Mouse (Mus musculus) spleen, adult 18-20 months (tissue): ENCODE results near the gene Inpp4a.

Experiments
- DNase-seq, 2 experiments: peaks; one replicate each; pipeline ENCODE4 v3.0.0; 2022; ENCODE audit warnings: mixed read lengths in 2 of 2

The Inpp4a gene

DNA sequence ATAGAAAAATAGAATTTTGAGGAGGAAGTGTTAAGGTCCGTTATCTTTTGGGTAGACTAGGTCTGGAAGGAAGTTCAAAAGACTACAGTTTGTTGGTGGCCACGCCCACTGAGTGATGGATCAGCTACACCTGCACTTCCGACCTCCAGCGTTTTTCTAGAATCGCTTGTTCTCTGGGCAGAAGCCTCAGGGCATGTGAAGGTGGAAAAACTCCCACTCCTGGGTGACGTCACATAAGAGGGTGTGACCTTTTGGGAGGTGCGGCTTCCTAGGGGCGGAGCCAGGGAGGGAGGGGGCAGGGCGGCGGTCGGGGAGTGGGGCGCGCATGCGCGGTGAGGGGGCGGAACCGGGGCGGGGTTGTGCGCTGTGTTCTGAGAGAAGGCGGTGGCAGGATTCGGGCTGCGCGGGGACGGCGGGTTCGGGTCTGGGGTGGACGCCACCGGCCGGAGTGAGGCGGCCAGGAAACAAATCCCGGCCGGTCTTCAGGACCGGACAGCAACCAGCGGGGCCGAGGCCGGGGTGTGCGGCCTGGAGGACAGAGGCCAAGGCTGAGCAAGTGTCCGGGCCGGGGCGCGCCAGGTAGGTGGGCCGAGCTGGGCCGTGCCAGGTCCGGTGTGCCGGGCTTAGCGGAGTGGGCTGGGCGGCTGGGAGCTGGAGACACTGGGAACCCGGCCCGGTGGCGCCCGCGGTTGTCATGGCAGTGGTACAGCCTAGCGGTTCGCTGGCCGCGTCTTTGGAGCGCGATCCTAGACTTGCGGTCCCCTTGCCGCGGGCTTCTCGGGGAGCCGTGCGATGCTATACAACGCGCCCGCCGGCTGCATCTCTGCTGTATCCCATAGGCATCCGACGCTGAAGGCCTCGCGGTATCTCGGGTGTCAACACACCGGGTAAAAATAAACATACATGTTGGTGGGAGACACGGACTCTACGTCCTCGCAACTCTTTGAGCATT, at the start of gene Inpp4a:
Gene Inpp4a, plus strand, starts transcription at position 326 of the 952 bp plus-strand sequence.
- peak; percentile 91 to 98 for DNase-seq

GRCm38 (mm10) chr1:37250643-37251310, 48.9 kb upstream of the Inpp4a start:
- DNase-seq: peak; percentile 39 to 80

DNA sequence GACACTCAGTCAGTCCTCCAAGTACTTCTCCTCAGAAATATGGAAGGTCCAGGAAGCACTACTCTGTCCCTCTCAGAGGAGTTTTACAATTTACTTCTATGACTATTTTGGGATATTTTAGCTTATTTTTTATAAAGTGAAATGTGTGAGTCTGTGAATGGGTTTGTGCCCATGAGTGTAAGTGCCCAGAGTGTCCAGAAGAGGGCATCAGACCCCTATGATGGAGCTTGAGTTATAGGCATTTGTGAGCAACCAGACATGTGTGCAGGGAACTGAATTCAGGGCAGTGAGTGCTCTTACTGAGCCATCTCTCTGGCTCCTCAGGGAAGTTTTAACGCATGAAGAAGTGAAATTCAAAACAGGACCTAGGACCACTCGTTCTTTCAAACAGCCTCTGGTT, 41.2 kb upstream of the Inpp4a start:
- DNase-seq: no peak

DNA sequence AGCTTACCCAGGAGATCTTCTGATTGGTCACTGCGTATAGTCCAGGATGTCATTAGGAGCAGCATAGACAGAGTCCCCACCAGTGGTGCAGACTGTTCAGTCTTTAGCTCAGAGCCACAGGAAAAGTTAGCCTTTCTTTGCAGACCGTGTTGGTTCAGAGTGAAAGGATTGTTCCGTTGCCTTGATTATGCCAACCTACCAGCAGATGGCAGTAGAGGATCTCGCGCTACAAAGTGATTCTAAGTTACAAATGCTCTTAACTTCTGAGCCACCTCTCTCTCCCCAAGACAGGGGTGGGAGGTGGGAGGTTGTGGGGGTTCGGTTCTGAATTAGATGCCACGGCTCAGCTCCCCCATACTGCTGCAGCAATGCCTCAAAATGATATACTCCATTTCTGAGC, 27.2 kb upstream of the Inpp4a start:
- peak; percentile 12 to 53 for DNase-seq

- DNase-seq: no peak
These were observed 13.1 kb upstream of the Inpp4a start for GRCm38 (mm10) chr1:37286556-37286955.

- DNase-seq: no peak
These were observed 11.9 kb upstream of the Inpp4a start for GRCm38 (mm10) chr1:37287748-37288147.

DNA sequence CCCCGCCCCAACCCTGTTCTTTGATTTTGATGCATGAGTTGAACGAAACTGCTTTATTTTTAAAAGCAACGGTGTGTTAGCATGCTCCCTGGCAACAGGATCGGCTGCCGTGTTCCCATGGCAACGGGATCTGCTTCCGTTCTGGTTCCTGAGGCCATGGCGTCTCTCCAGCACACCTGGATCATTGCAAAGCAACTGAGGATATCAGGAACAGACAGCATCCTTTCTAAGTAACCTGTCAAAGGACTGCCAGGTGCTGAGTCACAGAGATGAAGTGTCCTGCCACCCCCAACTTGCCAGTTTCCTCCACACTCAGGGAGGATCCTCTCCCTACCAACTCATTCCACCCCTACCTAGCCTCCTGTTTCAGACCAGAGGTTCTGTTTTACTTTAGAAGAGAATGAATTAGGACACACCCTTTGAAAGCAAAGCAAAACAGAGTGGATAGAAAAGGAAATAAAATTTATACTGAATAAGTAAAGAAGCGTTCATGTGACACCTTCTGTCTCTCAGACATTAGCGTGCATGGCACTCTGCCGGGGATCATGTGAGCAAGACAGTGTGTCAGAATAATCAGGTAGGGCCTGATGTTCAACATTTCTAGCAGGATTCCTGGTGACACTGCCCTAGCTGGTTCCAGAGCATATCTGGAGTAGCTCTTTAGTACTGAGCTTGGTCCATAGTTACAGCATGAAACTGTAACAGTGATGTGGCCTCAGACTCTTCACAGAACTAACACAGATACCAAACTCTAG, 11.3 kb upstream of the Inpp4a start:
- DNase-seq: no peak

DNA sequence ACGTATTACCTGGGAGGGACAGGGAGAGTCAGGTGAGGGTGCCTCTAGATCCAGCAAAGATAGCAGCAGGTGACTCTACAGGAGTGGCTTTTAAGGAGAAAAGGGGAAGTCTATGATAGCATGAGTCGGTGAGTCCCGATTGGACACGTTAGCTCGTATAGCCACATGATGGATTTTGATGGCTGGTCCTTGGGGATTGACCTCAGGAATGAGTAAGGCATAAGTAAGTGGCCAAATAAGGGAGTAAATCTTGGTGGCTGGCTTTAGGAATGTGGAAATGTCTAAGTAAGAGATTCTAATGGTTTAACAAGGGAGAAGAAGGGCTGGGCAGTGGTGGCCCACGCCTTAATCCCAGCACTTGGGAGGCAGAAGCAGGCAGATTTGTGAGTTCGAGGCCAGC, 10.7 kb upstream of the Inpp4a start:
- DNase-seq: no peak

- DNase-seq: no peak
These were observed 3.3 kb upstream of the Inpp4a start for GRCm38 (mm10) chr1:37296414-37296813.

DNA sequence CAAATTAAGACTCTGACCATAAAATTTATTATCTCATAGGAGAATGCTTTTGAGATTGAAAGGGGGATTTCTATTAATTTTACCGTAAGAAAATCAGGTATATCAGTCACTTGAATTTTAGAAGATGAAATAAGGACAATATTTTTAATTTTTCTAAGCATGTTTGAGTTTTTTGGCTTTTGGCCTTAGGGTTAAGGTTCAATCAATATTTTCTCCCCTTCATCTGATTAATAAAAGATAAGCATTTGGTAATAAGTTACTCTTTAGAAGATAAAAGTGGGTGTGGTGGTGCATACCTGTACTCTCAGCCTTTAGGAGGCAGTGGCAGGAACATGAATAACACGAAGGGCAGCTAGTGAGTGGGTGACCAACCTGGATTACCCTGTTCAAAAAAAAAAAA, 761 bp upstream of the Inpp4a start:
- DNase-seq: no peak

GRCm38 (mm10) chr1:37300650-37301049, 985 bp downstream of the Inpp4a start:
- no peak for DNase-seq

GRCm38 (mm10) chr1:37302801-37303200, 3.1 kb downstream of the Inpp4a start:
- DNase-seq: no peak

DNA sequence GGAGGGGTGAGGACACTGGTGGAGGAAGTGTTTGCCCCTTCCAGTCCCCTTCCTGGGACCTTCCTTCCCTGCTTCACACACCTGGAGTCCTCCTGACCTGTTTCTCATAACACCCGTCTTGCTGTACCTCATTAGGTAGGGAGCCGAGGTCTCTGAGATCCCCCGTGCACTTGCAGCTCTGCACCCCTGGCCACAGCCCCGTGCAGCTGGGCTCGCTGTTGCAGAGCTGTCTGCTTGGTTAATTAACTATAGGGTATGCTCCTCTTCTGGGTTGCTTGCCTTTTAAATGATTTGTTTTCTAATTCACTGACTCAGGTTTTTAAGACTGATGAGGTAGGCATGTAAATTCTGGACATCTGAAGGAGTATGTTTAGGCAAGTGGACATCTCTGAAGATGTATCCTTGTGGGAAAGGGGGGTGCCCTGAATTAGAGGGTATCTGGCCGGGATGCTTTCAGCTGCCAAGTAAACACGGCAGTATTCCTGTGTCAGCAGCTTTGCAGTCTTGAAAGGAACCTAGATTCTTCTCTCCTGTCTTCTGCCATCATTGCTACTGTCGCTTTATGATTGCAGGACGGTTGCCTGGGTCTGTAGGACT, 6.1 kb downstream of the Inpp4a start:
- DNase-seq: no peak

DNA sequence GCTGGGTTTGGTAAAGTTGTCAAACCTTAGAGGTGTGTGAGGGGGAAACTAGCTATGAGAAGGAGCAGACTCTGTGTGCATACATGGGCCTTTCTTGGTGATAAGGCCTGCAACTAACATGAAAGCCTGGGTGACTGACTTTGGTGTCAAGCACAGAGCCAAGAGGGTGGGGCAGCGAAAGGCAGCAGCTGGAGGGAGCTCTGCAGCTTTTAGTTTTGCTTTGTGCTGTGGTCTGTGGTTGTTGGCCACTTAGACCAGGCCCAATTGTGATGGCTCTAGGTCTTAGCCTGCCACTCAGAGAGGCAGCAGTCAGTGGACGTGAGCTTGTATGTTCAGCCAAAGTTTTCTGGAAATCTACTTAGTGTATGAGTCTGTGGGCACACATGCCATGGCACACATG, 7.9 kb downstream of the Inpp4a start:
- DNase-seq: no peak

- no peak for DNase-seq
These were observed 8.5 kb downstream of the Inpp4a start for GRCm38 (mm10) chr1:37308021-37308742.

GRCm38 (mm10) chr1:37308743-37309100, 9.1 kb downstream of the Inpp4a start:
- DNase-seq: no peak

- no peak for DNase-seq
These were observed 10.4 kb downstream of the Inpp4a start for GRCm38 (mm10) chr1:37309939-37310515.

GRCm38 (mm10) chr1:37314338-37314737, 14.7 kb downstream of the Inpp4a start:
- no peak for DNase-seq

- no peak for DNase-seq
These were observed 18.1 kb downstream of the Inpp4a start for GRCm38 (mm10) chr1:37317644-37318285.

DNA sequence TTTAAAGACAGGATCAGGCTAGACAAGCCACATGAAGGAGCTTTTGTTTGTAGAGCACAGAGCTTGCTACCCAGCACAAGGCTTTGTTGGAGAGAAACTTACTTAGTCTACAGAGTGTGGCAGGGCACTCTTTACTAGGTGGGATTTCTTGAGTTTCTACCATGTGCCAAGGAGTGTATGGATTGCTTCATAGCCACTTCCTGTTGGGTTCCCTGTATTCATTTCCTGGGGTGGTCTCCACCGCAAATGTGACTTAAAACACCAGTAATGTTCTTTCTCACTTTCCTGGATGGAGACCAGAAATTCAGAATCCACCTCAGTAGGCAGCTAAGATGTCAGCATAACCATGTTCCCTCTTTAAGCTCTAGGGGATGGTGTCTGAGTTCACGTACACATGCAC, 18.9 kb downstream of the Inpp4a start:
- no peak for DNase-seq

GRCm38 (mm10) chr1:37322690-37323089, 23.0 kb downstream of the Inpp4a start:
- no peak for DNase-seq
